Mouse (Mus musculus) naive thymus-derived CD4-positive, alpha-beta T cell, adult 2 months (primary cell): ENCODE measurements around the gene Krt12.
A peak's percentile ranks its signal among the peaks of the same experiment; 100 is the strongest.

Experiments
- DNase-seq: peaks from one replicate; pipeline ENCODE4 v3.0.0-alpha.2; 2011; ENCODE audit warnings: low read depth

The Krt12 gene

GRCm38 (mm10) chr11:99422159-99422558 lies at the start of gene Krt12:
Gene Krt12, minus strand, starts transcription at chr11:99422259.
- no peak for DNase-seq

DNA sequence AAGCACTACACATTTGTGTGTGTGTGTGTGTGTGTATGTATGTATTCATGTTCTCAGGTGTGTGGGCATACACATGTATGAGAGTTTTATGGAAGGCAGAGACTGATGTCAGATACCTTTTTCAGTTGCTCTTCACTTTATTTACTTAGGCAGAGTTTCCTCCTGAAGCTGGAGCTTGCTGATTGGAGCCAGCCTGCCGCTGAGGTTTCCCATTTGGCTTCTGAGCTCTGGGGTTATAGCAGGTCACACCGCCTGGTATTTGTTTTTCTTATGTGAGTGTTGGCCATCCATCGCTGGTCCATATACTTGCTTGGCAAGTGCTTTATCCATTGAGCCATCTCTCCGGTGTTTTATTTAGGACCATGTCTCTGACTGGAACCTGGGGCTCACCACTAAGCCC lies 47.2 kb upstream of the Krt12 start:
- DNase-seq, result no peak

GRCm38 (mm10) chr11:99468566-99468965 lies 46.5 kb upstream of the Krt12 start:
- DNase-seq, result no peak

DNA sequence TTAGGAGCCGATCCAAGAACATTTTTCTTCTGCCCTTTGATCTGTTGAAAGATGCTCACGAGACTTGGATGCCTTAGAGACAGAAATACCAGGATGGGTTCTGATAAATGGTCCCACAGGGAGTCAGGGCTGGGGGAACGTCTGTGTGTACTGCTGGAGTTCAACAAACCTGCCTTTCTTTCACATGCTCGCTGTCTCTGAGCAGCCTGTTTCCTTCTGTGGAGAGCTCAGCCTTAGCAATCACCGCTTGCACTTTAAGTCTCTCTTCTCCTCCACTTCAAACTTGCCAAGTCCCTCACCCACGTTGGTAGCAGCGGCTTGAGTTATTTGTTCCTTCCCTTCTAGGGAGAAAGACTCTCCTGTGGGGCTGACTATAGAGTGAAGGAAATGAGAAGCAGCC lies 44.3 kb upstream of the Krt12 start:
- DNase-seq, result no peak

DNA sequence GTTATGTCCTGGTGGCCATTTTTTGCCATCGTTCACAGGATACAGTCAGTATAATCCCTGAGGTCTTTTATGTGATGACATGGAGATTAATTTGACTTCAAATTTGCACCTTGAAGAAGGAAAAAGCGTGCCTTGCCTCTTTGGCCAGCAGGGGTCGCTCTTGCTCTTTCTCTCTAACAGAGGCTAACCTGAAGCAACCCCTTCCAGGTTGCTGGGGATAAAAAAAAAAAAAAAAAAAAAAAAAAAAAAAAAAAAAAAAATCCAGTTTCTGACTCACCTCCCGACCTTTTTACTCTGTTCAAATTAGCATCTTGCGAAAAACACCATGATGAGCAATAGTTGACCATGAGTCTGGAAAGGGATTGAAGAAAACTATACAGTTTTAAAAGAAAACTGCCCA lies 42.8 kb upstream of the Krt12 start:
- peak; percentile 79 for DNase-seq

- DNase-seq, result peak; percentile 75
These were observed 41.1 kb upstream of the Krt12 start for GRCm38 (mm10) chr11:99463155-99463554.

- no peak for DNase-seq
These were observed 39.7 kb upstream of the Krt12 start for GRCm38 (mm10) chr11:99461736-99462135.

- DNase-seq, result no peak
These were observed 36.8 kb upstream of the Krt12 start for GRCm38 (mm10) chr11:99458887-99459286.

DNA sequence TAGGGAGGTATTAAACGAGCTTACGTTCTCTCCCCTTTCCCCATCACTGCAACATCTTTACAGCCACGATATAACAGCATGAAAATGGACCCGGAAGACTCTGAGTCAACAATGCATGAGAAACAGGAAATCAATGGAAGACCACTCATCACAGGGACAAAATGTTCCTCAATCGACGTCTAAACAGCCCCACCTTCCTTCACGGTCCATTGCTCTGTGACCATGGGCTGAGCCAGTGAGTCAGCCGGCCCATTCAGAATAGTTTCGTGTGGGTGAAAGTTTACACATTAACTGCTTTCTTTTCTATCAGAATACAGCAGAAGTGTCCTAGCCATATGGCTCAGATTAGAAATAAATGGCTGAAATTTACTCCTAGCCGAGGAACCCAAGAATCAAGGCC lies 32.7 kb upstream of the Krt12 start:
- DNase-seq, result no peak

- no peak for DNase-seq
These were observed 32.0 kb upstream of the Krt12 start for GRCm38 (mm10) chr11:99454044-99454443.

GRCm38 (mm10) chr11:99448769-99449168 lies 26.7 kb upstream of the Krt12 start:
- no peak for DNase-seq

DNA sequence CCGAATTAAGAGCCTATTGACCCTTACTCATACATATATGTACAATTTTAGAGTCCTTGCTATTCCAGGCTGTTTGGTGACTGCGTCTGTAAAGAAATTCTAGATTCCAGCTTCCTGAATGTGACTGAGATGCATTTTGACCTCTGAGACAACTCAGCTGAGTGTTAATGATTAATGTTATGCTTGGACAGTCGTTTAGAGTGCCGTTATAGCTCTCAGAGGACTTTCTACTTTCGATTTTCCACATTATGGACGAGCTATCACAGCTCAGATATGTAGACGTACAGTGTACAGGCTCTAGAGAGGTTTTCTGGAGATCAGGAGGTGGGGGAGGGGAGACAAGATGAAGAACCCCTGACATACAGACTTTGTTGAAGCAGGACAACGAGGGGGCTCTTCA lies 19.2 kb upstream of the Krt12 start:
- DNase-seq, result no peak

DNA sequence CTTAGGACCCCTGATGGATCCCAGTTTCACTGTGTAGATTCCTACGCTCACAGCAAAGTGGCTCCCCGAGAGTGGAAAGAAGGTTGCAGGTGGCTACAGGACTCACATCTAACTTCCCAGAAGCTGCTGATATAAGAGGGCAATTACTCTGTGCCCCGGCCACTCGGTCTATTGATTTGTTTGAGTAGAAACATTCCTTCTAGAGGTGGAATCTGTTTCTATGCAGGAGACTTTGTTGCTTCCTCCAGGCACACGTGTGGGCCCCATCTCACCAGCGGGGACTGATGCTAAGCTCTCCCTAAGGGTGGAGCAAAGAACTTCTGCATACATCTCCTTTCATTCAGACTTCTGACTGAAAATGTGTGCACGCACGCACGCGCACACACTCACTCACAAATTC lies 17.4 kb upstream of the Krt12 start:
- DNase-seq, result no peak

DNA sequence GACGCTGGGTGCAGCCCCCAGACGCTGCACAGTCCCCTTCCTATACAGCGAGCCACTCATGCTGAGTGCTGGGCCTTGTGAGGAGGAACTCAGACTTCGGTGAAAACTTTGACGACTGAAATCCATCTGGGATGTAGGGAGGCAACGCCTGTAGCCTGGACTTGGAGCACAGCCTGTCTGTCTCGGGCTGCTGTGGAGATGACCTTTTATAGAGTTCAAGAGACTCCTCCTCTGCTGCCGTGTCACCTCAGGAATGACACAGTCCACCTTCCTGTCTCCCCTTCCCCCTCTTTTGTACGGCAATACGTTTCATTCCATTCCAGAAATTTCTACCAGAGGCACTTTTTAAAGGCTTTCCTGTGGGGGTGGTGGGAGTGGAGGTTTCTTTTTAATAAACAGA lies 15.9 kb upstream of the Krt12 start, which contains the start of gene Krt20:
Gene Krt20 (minus strand): TSS at position 179 of the 400 bp plus-strand sequence.
- DNase-seq, result no peak

DNA sequence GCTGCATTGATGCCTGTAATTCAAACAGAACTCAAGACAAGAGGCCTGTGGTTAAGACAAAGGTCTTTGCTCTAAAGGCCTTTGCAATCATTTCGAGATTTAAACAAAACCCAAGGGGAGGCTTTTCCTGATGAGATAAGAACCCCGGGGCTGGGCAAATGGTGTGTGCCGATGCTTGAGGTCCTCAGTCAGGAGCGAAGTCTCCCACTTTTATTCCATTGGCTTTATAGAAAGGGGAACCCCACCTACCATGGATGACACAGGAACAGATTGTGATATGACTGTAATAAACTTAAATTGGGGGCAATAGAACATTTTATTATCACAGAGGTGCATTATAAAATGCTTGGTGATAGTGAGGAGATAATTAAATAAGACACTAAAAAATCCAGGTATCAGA lies 14.6 kb upstream of the Krt12 start:
- DNase-seq, result no peak

DNA sequence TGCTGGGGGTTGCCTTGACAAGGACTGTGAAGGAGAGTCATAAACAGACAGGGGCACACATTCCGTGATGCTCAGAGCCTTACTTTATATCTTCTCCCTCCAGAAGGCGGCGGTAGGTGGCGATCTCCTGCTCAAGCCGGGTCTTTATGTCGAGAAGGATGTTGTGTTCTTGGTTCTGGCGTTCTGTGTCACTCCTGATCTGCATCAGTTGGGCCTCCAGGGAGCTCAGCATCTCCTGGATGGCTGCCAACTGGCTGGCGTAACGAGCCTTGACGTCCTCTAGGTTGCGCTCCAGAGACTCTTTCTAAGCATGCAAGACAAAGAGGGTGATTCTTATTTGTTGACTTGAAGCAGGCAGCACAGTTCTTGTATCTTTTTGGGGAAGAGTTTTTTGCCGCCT lies 8.6 kb upstream of the Krt12 start:
- no peak for DNase-seq

- no peak for DNase-seq
These were observed 1.5 kb downstream of the Krt12 start for GRCm38 (mm10) chr11:99420586-99420985.

- no peak for DNase-seq
These were observed 4.2 kb downstream of the Krt12 start for GRCm38 (mm10) chr11:99417819-99418218.

DNA sequence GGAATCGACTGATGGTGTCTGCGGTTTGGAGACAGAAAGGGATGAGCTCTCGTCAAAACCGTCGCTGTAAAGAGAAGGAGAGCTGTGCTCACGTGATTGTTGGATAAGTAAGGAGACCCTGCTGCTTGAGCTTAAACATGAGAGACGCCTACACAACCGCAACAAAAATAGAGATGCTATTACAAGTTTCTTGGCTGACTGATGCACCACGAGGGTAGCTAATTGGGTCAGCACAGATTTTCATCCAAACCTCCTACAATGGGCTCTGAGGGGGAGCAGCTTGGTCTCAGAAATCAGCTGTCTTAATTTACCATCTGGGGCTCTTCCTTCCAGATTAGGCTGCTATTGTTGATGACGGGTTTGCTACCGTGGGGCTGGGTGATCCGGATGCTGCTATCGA lies 5.2 kb downstream of the Krt12 start:
- DNase-seq, result no peak

DNA sequence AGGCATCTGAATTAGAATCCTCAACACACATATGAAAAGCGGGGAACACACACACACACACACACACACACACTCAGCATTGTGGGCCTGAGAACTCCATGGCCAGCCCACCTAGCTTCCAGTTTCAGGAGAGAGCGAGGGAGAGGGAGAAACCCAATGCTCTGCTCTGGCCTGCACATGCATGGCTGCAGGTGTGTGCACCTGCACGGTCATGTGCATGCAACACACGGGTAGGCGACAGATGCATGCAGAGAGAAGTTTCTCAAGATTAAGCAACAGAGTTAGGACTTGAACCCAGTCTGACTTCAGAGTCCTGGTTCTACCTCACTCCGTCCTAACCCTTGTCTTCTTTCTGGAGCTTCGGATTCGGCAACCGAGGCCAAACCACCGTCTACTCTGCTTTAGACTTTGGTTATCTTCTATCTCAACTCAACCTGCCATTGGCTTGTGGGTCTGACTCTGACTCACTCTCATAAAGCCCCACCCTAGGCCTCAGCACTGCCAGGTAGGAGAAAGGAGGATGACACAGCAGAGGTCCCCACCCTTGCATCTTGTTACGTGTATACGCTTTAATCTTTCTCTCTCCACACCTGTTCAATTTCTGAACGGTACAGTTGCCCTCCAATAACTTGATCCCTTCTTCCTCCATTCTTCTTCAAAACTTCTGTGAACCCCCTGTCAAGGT lies 7.5 kb downstream of the Krt12 start:
- DNase-seq, result no peak

GRCm38 (mm10) chr11:99413247-99413646 lies 8.8 kb downstream of the Krt12 start:
- peak; percentile 39 for DNase-seq

DNA sequence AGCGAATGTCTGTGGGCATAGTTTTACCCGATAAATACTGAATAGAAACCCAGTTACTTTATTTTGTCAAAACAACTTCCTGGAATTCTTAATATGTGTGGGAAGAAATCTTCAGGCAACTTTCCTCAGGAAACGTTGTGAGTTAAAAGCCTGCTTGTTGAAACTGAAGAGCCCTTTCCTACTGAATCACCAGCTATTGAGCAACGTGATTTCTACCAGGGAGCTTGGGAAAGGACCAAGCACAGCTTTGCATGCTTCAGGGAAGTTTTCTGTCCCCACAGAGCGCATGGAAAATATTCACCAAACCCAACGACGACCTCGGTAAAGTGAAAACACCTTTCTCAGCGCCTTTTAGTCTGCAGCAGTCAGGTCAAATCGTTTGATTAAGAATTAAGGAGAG lies 15.9 kb downstream of the Krt12 start:
- DNase-seq, result no peak

GRCm38 (mm10) chr11:99399956-99400549 lies 22.0 kb downstream of the Krt12 start:
- DNase-seq, result no peak

- no peak for DNase-seq
These were observed 23.2 kb downstream of the Krt12 start for GRCm38 (mm10) chr11:99398832-99399231.
